Mouse (Mus musculus): ENCODE data around the gene Ifna6. TPM values are rescaled to one million over a fixed set of nuclear protein-coding genes. Genes with fewer than 3 reads are reported as not detected.

The Ifna6 gene
- polyA plus RNA-seq (2012; rRNA removed) = not detected in 2 replicates

DNA sequence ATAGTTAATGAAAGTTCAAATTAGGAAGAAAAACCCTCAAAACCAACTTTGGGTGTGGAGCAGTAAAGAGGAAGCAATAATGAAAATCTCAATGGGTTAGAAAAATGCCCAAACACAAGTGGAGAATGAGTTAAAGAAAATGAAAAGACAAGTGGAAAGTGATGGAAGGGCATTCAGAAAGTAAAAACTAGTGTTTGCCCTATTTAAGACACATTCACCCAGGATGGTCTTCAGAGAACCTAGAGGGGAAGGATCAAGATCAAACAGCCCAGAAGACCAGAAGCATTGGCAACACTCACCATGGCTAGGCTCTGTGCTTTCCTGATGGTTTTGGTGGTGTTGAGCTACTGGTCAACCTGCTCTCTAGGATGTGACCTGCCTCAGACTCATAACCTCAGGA lies at the start of gene Ifna6:
Gene Ifna6, plus strand, starts transcription at position 301 of the 400 bp plus-strand sequence.

DNA sequence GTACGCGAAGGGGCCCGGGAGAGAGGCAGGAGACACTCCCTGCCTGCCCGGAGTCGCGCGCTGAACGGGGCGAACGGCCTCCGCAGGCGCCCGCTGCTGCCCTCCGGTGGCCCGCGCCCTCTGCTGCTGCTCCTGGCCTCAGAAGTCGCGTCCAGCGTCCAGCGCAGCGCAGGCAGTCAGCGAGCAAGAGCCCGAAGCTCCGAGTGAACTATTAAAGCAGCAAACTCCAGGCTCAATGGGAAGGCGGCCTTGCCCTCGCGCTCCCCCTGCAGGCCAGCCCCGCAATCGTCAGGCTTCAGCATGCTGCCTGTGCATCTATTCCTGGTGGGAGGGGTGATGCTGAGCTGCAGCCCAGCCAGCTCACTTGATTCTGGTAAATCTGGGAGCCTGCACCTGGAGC lies 47.7 kb upstream of the Ifna6 start, which contains the start of gene Gm13272:
Gene Gm13272, plus strand, starts transcription at position 301 of the 400 bp plus-strand sequence.

DNA sequence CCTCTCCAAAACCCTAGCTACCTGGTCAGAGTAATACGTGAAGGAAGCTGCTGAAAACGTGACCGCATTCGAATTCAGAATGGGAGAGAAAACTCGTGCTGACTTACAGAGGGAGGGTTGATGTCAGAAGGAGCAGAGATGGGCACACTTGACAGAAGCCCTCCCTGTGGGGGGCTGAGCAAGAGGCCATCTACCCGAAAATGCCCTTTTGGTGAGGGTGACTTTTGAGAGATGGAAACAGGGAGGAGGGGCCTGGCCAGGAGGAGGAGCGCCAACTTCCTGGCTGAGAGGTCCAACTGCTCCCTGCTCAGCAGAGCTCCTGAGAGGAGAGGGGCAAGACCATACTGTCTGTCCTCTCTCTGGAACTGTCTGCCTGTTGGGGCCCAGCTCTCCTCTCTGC lies 45.4 kb upstream of the Ifna6 start, which contains the start of gene Ifnz:
Gene Ifnz, plus strand, starts transcription at position 301 of the 400 bp plus-strand sequence.

DNA sequence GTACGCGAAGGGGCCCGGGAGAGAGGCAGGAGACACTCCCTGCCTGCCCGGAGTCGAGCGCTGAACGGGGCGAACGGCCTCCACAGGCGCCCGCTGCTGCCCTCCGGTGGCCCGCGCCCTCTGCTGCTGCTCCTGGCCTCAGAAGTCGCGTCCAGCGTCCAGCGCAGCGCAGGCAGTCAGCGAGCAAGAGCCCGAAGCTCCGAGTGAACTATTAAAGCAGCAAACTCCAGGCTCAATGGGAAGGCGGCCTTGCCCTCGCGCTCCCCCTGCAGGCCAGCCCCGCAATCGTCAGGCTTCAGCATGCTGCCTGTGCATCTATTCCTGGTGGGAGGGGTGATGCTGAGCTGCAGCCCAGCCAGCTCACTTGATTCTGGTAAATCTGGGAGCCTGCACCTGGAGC lies 41.8 kb upstream of the Ifna6 start, which contains the start of gene Gm13276:
Gene Gm13276, plus strand, starts transcription at position 301 of the 400 bp plus-strand sequence.

DNA sequence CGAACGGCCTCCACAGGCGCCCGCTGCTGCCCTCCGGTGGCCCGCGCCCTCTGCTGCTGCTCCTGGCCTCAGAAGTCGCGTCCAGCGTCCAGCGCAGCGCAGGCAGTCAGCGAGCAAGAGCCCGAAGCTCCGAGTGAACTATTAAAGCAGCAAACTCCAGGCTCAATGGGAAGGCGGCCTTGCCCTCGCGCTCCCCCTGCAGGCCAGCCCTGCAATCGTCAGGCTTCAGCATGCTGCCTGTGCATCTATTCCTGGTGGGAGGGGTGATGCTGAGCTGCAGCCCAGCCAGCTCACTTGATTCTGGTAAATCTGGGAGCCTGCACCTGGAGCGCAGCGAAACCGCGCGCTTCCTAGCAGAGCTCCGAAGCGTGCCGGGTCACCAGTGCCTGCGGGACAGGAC lies 38.8 kb upstream of the Ifna6 start, which contains the start of gene Gm13277:
Gene Gm13277, plus strand, starts transcription at position 231 of the 400 bp plus-strand sequence.

DNA sequence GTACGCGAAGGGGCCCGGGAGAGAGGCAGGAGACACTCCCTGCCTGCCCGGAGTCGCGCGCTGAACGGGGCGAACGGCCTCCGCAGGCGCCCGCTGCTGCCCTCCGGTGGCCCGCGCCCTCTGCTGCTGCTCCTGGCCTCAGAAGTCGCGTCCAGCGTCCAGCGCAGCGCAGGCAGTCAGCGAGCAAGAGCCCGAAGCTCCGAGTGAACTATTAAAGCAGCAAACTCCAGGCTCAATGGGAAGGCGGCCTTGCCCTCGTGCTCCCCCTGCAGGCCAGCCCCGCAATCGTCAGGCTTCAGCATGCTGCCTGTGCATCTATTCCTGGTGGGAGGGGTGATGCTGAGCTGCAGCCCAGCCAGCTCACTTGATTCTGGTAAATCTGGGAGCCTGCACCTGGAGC lies 36.0 kb upstream of the Ifna6 start, which contains the start of gene Gm13278:
Gene Gm13278, plus strand, starts transcription at position 301 of the 400 bp plus-strand sequence.

DNA sequence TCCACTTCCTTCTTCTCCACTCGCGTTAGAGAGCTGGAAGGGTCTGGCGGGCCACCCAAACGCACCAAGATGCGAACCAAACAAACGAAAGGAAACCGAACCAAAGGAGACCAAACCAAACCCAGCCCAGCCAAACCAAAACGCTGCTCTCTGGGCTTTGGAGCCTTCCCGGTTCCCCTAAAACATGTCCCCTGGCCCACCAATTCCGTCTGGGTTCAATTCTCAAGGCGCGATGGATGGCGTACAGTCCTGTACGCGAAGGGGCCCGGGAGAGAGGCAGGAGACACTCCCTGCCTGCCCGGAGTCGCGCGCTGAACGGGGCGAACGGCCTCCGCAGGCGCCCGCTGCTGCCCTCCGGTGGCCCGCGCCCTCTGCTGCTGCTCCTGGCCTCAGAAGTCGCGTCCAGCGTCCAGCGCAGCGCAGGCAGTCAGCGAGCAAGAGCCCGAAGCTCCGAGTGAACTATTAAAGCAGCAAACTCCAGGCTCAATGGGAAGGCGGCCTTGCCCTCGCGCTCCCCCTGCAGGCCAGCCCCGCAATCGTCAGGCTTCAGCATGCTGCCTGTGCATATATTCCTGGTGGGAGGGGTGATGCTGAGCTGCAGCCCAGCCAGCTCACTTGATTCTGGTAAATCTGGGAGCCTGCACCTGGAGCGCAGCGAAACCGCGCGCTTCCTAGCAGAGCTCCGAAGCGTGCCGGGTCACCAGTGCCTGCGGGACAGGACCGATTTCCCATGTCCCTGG lies 33.1 kb upstream of the Ifna6 start, which contains the start of gene Gm13275:
Gene Gm13275, plus strand, starts transcription at position 552 of the 740 bp plus-strand sequence.

DNA sequence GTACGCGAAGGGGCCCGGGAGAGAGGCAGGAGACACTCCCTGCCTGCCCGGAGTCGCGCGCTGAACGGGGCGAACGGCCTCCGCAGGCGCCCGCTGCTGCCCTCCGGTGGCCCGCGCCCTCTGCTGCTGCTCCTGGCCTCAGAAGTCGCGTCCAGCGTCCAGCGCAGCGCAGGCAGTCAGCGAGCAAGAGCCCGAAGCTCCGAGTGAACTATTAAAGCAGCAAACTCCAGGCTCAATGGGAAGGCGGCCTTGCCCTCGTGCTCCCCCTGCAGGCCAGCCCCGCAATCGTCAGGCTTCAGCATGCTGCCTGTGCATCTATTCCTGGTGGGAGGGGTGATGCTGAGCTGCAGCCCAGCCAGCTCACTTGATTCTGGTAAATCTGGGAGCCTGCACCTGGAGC lies 30.1 kb upstream of the Ifna6 start, which contains the start of gene Gm13279:
Gene Gm13279, plus strand, starts transcription at position 301 of the 400 bp plus-strand sequence.

DNA sequence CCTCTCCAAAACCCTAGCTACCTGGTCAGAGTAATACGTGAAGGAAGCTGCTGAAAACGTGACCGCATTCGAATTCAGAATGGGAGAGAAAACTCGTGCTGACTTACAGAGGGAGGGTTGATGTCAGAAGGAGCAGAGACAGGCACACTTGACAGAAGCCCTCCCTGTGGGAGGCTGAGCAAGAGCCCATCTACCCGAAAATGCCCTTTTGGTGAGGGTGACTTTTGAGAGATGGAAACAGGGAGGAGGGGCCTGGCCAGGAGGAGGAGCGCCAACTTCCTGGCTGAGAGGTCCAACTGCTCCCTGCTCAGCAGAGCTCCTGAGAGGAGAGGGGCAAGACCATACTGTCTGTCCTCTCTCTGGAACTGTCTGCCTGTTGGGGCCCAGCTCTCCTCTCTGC lies 27.9 kb upstream of the Ifna6 start, which contains the start of gene Gm13285:
Gene Gm13285, plus strand, starts transcription at position 301 of the 400 bp plus-strand sequence.

DNA sequence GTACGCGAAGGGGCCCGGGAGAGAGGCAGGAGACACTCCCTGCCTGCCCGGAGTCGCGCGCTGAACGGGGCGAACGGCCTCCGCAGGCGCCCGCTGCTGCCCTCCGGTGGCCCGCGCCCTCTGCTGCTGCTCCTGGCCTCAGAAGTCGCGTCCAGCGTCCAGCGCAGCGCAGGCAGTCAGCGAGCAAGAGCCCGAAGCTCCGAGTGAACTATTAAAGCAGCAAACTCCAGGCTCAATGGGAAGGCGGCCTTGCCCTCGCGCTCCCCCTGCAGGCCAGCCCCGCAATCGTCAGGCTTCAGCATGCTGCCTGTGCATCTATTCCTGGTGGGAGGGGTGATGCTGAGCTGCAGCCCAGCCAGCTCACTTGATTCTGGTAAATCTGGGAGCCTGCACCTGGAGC lies 24.3 kb upstream of the Ifna6 start, which contains the start of gene Gm13287:
Gene Gm13287, plus strand, starts transcription at position 301 of the 400 bp plus-strand sequence.

DNA sequence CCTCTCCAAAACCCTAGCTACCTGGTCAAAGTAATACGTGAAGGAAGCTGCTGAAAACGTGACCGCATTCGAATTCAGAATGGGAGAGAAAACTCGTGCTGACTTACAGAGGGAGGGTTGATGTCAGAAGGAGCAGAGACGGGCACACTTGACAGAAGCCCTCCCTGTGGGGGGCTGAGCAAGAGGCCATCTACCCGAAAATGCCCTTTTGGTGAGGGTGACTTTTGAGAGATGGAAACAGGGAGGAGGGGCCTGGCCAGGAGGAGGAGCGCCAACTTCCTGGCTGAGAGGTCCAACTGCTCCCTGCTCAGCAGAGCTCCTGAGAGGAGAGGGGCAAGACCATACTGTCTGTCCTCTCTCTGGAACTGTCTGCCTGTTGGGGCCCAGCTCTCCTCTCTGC lies 22.0 kb upstream of the Ifna6 start, which contains the start of gene Gm13288:
Gene Gm13288, plus strand, starts transcription at position 301 of the 400 bp plus-strand sequence.

DNA sequence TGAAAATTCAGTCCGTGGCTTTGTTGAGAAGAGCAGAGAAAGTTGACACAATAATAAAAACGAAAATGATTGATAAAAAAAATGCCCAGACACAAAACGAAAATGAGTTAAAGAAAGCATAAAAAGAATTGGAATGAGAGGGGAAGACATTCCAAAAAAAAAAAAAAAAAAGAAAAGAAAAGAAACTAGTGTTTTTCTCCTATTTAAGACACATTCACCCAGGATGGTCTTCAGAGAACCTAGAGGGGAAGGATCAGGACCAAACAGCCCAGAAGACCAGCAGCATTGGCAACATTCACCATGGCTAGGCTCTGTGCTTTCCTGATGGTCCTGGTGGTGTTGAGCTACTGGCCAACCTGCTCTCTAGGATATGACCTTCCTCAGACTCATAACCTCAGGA lies 11.3 kb upstream of the Ifna6 start, which contains the start of gene Ifna7:
Gene Ifna7, plus strand, starts transcription at position 301 of the 400 bp plus-strand sequence.

DNA sequence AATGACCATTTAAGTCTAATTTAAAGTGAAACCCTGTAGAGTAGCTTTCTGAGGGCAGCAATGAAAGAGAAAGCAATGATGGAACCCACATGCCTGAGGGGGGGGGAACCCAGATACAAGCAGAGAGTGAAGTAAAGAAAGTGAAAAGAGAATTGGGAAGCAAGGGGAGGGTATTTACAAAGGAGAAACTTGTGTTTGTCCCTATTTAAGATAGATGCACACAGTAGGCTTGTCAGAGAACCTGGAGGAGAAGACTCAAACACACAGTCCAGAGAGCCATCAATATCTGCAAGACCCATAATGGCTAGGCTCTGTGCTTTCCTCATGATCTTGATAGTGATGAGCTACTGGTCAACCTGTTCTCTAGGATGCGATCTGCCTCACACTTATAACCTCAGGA lies 7.6 kb upstream of the Ifna6 start, which contains the start of gene Ifna11:
Gene Ifna11, plus strand, starts transcription at position 301 of the 400 bp plus-strand sequence.

DNA sequence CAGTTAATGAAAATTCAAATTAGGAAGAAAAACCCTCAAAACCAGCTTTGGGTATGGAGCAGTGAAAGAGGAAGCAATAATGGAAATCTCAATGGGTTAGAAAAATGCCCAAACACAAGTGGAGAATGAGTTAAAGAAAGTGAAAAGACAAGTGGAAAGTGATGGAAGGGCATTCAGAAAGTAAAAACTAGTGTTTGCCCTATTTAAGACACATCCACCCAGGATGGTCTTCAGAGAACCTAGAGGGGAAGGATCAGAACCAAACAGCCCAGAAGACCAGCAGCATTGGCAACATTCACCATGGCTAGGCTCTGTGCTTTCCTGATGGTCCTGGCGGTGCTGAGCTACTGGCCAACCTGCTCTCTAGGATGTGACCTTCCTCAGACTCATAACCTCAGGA lies 8.0 kb downstream of the Ifna6 start, which contains the start of gene Ifna5:
Gene Ifna5, plus strand, starts transcription at position 301 of the 400 bp plus-strand sequence.

DNA sequence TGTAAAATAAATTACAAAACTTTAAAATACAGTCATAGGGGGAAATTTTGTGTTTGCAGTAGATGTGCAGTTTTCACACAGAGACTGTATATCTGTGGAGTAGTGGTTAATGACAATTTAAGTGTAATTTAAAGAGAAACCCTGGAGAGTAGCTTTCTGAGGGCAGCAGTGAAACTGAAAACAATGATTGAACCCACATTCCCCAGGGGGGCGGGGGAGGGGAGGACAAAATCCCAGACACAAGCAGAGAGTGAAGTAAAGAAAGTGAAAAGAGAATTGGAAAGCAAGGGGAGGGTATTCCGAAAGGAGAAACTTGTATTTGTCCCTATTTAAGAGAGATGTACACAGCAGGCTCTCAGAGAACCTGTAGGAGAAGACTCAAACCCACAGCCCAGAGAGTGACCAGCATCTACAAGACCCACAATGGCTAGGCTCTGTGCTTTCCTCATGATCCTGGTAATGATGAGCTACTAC lies 14.3 kb downstream of the Ifna6 start, which contains the start of gene Ifna4:
Gene Ifna4, plus strand, starts transcription at position 424 of the 474 bp plus-strand sequence.

DNA sequence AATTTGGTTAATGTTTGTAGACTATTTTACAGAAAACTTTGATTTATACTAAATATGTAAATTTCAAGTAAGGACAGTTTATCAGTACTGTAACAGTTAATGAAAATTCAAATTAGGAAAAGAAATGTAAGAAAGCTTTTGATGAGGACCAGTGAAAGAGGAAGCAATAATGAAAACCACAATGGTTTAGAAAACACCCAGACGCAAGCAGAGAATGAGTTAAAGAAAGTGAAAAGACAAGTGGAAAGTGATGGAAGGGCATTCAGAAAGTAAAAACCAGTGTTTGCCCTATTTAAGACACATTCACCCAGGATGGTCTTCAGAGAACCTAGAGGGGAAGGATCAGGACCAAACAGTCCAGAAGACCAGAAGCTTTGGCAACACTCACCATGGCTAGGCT lies 22.5 kb downstream of the Ifna6 start, which contains the start of gene Ifna1:
Gene Ifna1, plus strand, starts transcription at position 390 of the 400 bp plus-strand sequence.

Other genes starting within 250 kb of the Ifna6 start
- gene Ifna9, start 235.0 kb upstream of the Ifna6 start, polyA plus RNA-seq (2012; rRNA removed) = not detected in 2 replicates
- not detected in 2 replicates for gene Ifna12, start 224.0 kb upstream of the Ifna6 start, polyA plus RNA-seq (2012; rRNA removed)
- gene C87499, start 193.0 kb upstream of the Ifna6 start, polyA plus RNA-seq (2012; rRNA removed) = not detected in 2 replicates
- not detected in 2 replicates for gene Ifna13, start 183.0 kb upstream of the Ifna6 start, polyA plus RNA-seq (2012; rRNA removed)
- gene Ifna16, start 150.5 kb upstream of the Ifna6 start, polyA plus RNA-seq (2012; rRNA removed) = not detected in 2 replicates
- gene Ifna2, start 143.5 kb upstream of the Ifna6 start, polyA plus RNA-seq (2012; rRNA removed) = not detected in 2 replicates
- not detected in 2 replicates for gene Ifnab, start 136.1 kb upstream of the Ifna6 start, polyA plus RNA-seq (2012; rRNA removed)
- 0.30 TPM in 1 of 2 replicates, not detected in the other for gene Gm26566, start 105.6 kb upstream of the Ifna6 start, polyA plus RNA-seq (2012; rRNA removed)
- 3.6 and 6.2 TPM in 2 replicates for gene Klhl9, start 105.0 kb upstream of the Ifna6 start, polyA plus RNA-seq (2012; rRNA removed)
- not detected in 2 replicates for gene Gm13271, start 72.5 kb upstream of the Ifna6 start, polyA plus RNA-seq (2012; rRNA removed)
- gene Gm13283, start 67.3 kb upstream of the Ifna6 start, polyA plus RNA-seq (2012; rRNA removed) = not detected in 2 replicates
- gene Gm13290, start 53.6 kb upstream of the Ifna6 start, polyA plus RNA-seq (2012; rRNA removed) = 0.08 TPM in 1 of 2 replicates, not detected in the other
- not detected in 2 replicates for gene Gm13289, start 50.5 kb upstream of the Ifna6 start, polyA plus RNA-seq (2012; rRNA removed)
- gene Gm13272, start 47.6 kb upstream of the Ifna6 start, polyA plus RNA-seq (2012; rRNA removed) = not detected in 2 replicates
- gene Ifnz, start 45.3 kb upstream of the Ifna6 start, polyA plus RNA-seq (2012; rRNA removed) = not detected in 2 replicates
- gene Gm13276, start 41.7 kb upstream of the Ifna6 start, polyA plus RNA-seq (2012; rRNA removed) = not detected in 2 replicates
- gene Gm13277, start 38.8 kb upstream of the Ifna6 start, polyA plus RNA-seq (2012; rRNA removed) = not detected in 2 replicates
- not detected in 2 replicates for gene Gm13278, start 35.9 kb upstream of the Ifna6 start, polyA plus RNA-seq (2012; rRNA removed)
- gene Gm13275, start 32.9 kb upstream of the Ifna6 start, polyA plus RNA-seq (2012; rRNA removed) = not detected in 2 replicates
- gene Gm13279, start 30.0 kb upstream of the Ifna6 start, polyA plus RNA-seq (2012; rRNA removed) = not detected in 2 replicates
- not detected in 2 replicates for gene Gm13285, start 27.8 kb upstream of the Ifna6 start, polyA plus RNA-seq (2012; rRNA removed)
- gene Gm13287, start 24.2 kb upstream of the Ifna6 start, polyA plus RNA-seq (2012; rRNA removed) = not detected in 2 replicates
- not detected in 2 replicates for gene Gm13288, start 21.9 kb upstream of the Ifna6 start, polyA plus RNA-seq (2012; rRNA removed)
- gene Ifna7, start 11.2 kb upstream of the Ifna6 start, polyA plus RNA-seq (2012; rRNA removed) = not detected in 2 replicates
- not detected in 2 replicates for gene Ifna11, start 7.5 kb upstream of the Ifna6 start, polyA plus RNA-seq (2012; rRNA removed)
- not detected in 2 replicates for gene Ifna5, start 8.1 kb downstream of the Ifna6 start, polyA plus RNA-seq (2012; rRNA removed)
- not detected in 2 replicates for gene Ifna4, start 14.4 kb downstream of the Ifna6 start, polyA plus RNA-seq (2012; rRNA removed)
- gene Ifna1, start 22.7 kb downstream of the Ifna6 start, polyA plus RNA-seq (2012; rRNA removed) = not detected in 2 replicates
- gene Ifne, start 52.8 kb downstream of the Ifna6 start, polyA plus RNA-seq (2012; rRNA removed) = 0.12 TPM in 1 of 2 replicates, not detected in the other

All from stomach, adult 2 months (tissue).